Mouse (Mus musculus) adipocyte (in vitro differentiated cells): ENCODE results near the gene Eef1akmt2.

Source experiments
- DNase-seq: peaks from one replicate; pipeline ENCODE4 v3.0.0-alpha.2; 2016; ENCODE audit warnings: low spot score

Gene Eef1akmt2

DNA sequence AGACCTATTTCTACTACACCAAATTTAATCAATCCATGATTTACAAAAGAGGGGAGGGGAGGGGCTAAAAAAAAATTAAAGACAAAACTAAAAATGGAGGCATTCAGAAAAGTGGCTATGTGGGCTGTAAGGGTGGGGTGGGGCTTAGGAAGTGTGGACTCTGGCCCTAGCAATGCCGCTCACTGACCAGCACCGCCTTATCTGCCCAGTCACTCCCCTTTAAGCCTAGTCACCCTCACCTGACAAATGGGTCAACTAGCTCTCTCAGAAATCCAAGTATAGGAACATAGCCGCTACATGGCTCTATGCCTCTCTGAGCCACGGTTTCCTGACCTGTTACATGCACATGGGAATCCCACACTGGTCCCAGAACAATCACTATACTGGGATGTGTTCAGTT, 65.5 kb downstream of the Eef1akmt2 start:
- DNase-seq, result no peak

DNA sequence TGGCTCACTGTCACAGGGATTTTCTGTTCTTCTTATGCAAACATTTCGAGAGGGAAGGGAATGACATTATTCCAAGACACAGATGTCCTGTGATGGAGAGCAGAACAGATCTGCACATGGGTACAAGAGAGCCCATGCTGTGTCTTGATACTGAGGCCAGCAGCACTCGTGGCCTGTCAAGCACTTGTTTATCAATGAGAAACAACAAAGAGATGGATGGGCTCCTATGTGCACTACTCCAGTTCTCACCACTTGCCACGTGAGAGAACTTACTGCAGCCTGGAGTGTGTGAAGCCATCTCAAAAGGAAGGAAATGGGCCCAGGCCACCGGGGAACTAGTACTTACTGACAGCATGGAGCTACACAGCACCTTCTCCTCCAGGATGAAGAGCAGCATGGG, 66.0 kb downstream of the Eef1akmt2 start:
- DNase-seq, result no peak

DNA sequence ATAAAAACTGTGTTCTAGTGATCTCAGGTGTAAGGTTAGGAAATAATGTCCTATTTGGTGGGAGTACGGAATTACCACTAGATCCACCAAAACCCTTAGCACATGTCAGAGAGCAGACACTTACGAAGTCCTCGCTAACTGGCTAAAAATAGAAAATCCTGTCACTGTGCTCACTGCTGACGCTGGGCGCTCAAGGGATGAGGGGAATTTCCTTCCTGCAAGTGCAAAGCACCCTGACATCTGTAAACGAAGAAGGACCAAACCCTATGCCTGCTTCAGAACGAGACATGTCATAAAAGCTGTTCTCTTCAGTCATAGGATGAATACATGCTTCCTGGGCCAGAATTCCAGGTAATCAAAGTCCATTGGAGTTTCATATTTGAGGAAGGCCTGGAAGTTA, 66.5 kb downstream of the Eef1akmt2 start:
- DNase-seq, result no peak

DNA sequence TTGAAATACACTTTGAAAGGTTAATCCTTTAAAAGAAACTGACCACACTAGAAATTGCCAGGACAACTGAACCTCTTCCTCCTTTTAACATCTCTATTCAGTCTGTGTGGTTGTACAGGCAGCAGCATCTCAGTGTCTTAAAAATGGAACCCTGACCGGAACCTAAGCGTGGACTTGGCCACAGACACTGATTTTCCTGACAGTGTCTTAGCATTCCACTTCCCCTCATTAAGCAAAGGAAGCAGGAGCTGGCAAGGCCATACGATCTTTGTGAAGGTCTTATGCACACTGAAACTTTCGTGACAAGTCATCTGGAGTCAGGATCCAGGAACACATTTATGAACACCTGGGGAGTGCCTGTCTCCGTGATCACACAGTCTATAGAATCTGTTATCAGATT, 68.4 kb downstream of the Eef1akmt2 start:
- DNase-seq, result no peak

DNA sequence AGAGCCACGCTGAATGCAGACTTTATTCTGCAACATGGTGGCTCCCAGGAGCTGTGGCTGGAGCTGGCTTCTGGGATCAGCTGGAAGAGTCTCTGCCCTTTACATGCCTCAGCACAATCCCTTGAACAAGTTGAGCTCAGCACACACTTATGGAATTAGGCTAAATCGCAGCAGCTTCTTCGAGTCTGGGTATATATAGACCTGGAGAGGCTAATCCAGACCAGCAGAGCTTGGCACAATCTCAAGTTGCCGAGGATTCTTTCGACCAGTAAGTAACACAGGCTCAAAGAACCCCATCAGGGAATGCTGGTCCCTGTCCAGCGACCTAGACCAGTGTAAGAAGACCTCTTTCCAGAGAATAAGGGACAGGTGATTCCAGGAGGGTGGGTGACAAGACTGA, 70.6 kb downstream of the Eef1akmt2 start:
- DNase-seq, result no peak

DNA sequence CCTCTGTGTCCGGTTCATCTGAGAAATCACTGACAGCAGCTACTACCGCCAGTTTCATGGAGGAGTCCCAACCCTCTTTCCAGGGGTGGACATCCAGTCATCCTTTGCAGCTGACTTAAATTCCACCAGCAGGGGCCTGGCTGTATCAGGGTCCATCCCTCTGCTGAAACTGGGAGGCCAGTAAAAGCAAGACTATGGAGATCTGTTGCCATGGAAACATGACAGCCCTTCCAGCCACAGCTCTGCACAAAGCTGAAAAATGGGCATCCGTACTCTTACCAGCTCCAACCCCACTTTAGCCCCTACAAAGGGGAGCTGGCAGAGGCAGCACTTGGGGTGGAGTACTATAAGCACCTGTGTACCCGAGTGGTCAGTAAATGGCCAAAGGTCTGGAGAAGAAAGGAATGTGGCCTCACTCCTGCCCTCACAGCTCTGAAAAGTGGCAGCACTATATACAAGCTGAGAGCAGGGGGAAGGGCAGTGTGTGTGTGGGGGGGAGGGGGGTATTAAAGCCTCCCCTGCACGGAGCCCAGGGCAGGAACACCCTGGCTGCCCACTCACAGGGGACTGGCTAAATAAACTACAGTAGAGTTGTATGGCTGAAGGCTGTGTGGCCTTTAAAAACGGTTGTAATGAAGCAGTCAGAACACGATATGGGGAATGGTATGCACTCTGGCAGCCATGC, 71.2 kb downstream of the Eef1akmt2 start:
- no peak for DNase-seq

DNA sequence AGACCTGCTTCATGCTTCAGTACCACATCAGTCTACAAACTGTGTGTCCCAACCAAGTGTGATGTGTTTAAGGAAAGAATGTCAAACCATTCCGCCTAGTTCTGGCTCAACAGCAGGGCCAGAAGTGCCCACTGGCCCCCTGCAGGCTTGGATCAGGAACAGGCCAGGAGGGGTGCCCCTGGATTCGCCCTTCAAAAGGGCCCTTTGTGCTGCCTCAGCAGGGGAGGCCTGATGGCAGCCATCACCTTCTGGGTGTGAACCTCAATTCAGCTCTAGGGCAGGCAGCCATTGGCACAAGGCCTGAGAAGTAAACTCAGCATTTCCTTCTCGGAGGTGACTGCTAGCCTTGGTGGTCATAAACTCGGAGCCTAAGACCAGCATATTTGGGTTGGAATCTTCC, 71.9 kb downstream of the Eef1akmt2 start:
- no peak for DNase-seq

DNA sequence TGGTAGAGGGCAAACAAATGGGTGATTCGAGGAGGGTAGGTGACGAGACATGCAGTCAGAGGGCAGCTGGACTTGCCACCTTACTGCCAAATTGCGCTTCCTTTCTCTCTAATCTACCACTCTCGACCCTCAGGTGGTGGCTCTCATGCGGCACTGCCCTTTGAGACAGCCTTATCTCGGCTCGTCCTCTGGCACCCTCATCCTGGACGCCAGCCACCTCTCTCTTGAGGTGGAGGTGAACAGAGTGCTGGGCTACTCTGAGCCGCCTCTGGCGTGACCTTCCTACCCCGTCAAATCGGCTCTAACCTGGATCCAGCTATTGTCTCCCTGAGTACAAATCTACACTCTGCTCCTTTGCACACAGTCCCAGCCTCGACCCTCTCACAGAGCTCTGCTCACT, 73.8 kb downstream of the Eef1akmt2 start:
- no peak for DNase-seq

DNA sequence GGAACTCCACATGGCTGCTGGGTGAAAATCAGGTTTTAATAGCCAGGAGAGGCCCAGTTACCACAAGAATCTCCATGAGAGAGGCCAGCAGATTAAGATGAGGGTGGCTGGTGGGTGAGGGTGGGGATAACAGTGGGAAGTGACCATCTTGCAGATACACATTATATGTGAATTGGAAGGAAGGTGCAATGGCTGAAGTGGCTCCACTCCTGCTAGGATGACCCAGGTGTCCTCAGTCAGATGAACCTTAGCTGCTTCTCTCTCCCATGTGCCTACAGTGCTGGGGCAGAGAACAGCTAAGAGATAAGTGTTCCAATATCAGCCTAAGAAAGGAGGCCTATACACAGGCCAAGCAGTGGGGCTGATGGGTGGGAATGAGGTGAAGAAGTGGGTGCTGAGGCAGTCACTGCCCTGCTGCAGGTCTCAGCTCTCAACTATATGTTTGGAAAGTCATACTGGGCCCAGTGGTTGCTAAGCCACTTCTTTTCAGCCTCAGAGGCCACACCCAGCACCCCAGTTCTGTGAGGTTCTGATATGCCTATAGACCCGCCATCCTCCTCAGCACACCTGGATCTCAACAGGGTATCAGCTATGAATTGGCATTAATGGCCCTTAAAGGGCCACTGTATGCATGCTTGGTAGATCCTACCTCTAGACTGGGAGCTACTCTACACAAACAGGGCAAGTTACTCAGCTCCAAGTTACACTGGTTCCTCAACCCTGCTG, 74.6 kb downstream of the Eef1akmt2 start:
- DNase-seq, result no peak
